Mouse (Mus musculus) heart, postnatal 25 days (tissue): ENCODE data around the gene Pwwp2b. TPM values are rescaled to one million over a fixed set of nuclear protein-coding genes. Genes with fewer than 3 reads are reported as not detected.

Experiments used
- DNase-seq: peaks from one replicate; pipeline ENCODE4 v3.0.0; 2022; ENCODE audit warnings: low spot score
- intact Hi-C: fragments of 180-260 bp; cut with DNase I; formaldehyde crosslinking; loops from one replicate; pipeline ENCODE4 v1.15.1; 2025
- total RNA-seq, 2 experiments: library from RNA; stranded (reverse); gene quantifications; 2 replicates each; pipeline ENCODE4 v1.2.3; 2021

The Pwwp2b gene
- total RNA-seq, 2 experiments from 2014 or later: 8.7 to 9.7 TPM

DNA sequence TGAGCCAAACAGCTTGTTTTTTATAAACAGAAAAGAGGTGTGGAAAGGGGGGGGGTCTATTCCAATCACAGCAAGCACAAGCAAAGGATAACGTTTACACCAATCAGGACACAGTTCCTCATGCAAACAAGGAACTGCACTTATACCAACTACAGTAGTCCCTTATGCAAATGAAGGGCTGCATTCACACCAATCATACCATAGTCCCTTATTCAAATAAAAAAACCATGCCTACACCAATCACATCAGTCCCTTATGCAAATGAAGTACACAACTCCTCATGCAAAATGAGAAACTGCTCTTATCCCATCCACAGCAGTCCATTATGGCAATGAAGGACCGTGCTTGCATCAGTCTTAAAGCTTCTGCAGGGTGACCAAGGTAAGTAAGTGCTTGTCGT, 66.4 kb downstream of the Pwwp2b start:
- DNase-seq: no peak

DNA sequence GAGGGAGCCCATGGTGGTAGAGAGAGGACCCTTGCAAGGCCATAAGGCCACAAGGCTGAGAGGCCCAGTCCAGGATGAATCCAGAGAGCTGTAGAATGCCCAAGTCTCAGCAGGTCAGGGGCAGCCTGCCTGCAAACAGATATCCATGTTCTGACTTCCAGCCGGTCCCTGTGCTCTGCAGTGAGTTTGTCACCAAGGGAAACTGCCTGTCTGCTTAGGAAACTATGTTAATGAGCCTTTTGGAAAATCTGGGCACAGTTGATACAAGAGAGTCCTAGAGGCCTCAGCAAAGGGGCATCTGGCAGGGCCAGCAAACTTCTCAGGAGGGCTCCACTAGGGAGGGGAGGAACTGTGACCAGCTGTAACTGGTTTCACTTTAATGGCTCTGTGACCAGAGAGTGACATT, 70.7 kb downstream of the Pwwp2b start:
- intact Hi-C loops: no loop called here
- no peak for DNase-seq

More for the DNA sequence above, 66.4 kb downstream of the Pwwp2b start:
- intact Hi-C loops: no loop called here

Other genes with a start within 250 kb of the Pwwp2b start
- 1 to 10 TPM; 4.9 to 5.7 TPM for gene Dpysl4, start 162.5 kb upstream of the Pwwp2b start, total RNA-seq
- gene Lrrc27, start 35.5 kb upstream of the Pwwp2b start, total RNA-seq: 10 to 100 TPM; 19.1 to 20.0 TPM
- gene Stk32c, start 35.2 kb upstream of the Pwwp2b start, total RNA-seq: under 1 TPM; 0.73 to 0.99 TPM
- gene Inpp5a, start 140.6 kb downstream of the Pwwp2b start, total RNA-seq: 100 to 1,000 TPM; 292 to 306 TPM